Mouse (Mus musculus) adrenal gland, postnatal 25 days (tissue): ENCODE results near the gene Mtr. TPM values are rescaled to one million over a fixed set of nuclear protein-coding genes. Genes with fewer than 3 reads are reported as not detected.
A peak's percentile ranks its signal among the peaks of the same experiment; 100 is the strongest.

Experiments used
- DNase-seq: peaks from one replicate; pipeline ENCODE4 v3.0.0; 2021; ENCODE audit warnings: mixed read lengths
- total RNA-seq: library from RNA; stranded (reverse); gene quantifications from 2 replicates; pipeline ENCODE4 v1.2.3, GENCODE M21; 2021

Gene Mtr
- total RNA-seq, 1 experiment from 2014 or later, result 26.1 TPM

DNA sequence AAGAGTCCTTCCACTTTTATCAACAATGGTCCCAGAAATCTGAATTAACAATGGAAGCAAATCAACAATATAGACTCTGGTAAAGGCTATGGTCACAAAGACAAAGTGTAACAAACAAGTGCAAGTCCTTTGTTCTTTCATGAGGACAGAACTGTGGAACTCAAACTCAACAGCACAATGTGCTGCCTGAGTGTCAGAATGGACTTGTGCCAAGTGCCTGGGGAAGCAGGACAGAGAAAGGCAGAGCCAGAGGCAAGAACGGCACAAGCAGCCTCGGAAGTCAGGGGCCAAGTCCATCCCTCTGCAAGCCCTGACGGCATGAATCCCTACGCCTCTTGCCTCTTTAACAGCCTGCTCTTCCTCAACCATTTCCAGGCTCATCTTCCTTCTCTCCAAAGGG is 13.9 kb downstream of the Mtr start:
- DNase-seq, result no peak

DNA sequence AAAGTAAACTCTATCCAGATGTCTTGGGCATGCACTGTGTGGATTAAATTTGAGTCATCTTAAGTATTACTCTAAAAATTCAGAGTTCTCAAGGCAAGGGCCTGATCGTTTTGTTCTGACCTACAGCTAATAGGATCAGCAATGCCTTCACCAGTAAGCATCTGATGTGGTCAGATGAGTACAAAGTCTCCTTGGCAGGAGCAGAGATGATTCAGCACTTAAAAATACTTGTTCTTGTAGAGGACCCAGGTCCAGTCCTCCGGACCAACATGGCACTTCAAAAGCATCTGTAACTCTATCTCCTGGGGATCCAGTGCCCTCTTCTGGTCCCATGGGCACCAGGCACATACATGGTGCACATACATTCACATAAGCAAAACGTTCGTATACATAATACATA is 25.8 kb downstream of the Mtr start:
- DNase-seq, result no peak

DNA sequence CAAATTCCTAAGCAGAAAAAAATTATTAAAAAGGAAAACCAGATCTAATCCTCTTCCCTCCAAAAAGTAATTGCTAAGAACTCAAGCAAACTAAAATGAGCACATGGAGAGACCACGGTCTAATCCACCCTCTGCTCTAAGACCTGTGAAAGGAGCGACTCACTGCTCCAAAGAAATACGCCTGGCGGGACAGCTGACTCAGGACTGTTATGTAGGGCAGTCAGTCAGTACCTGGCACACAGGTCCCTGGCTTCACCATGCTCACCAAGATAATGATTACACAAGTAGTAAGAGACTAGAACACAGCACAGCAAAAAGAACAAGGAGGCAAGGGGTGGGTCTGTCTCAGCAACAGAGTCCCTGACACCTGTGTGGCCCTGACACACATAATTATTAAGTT is 29.7 kb downstream of the Mtr start:
- no peak for DNase-seq

DNA sequence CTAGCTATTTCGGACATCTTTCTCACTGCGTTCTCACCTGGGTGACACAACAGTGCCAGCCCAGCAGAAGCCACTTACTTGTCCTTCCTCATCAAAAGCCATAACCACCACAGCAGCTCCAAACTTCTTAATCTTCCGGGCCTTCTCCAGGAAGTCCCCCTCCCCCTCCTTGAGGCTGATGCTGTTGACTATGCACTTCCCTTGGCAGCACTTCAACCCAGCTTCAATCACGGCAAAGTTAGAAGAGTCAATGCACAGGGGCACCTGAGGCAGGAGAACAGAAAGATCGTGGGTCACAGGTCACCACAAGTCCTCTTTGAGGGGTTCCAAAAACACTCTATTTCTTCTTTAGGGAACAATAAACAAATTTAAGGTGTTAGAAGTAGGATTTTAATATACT is 30.3 kb downstream of the Mtr start:
- DNase-seq, result no peak

DNA sequence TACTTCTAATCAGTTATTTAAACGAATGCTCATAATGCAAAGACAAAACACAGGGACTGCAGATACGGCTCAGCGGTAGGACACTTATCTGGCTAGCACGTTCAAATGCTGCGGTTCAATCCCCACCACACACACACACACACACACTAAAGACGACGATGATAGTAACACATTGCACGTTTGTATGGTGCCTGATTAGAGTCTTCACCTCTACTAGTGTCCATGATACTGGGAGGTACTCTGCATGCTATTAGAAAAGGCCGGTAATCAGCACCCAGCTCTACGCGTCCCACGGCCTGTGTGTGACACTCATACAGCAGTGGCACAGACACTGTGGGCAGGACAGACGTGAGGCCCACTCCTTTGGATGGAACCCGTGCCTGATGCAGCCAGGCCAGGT is 39.3 kb downstream of the Mtr start:
- no peak for DNase-seq

DNA sequence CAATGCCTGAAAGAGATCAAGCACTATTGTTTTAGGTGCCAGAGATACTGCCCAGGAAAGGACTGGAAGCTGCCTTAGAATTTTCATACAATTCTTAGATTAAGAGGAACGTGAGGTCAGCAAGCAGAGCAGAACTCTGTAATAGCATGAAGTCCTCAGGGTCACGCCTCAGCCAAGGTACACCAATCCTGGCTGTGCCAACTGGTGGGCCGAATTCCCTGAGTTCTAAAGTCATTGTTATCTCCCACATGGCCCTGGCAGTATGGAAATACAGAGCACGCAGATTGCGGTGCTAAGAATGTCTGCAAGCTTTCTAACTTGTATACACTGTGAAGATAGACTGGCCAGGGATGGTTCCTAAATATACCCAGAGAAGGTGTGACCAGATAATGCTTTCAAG is 43.0 kb downstream of the Mtr start:
- no peak for DNase-seq

DNA sequence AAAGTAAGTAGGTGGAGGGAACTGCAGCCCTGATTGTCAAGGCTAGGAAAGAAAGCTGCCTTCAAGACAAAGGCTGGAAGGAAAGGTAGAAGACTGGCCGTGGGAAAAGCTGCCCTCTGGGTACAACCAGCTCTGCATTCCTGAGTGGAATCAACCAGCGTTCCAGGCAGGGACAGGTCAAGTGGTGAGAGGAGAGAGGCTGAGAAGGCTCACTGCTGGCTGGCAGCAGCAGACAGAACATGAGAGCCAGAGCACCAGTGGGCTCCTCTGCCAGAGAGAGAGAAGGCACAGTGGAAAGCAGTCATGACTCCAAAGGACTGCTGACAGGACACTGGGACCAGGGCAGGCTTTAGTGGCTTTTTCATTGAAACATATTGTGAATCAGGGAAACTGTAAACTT is 46.9 kb downstream of the Mtr start:
- no peak for DNase-seq

DNA sequence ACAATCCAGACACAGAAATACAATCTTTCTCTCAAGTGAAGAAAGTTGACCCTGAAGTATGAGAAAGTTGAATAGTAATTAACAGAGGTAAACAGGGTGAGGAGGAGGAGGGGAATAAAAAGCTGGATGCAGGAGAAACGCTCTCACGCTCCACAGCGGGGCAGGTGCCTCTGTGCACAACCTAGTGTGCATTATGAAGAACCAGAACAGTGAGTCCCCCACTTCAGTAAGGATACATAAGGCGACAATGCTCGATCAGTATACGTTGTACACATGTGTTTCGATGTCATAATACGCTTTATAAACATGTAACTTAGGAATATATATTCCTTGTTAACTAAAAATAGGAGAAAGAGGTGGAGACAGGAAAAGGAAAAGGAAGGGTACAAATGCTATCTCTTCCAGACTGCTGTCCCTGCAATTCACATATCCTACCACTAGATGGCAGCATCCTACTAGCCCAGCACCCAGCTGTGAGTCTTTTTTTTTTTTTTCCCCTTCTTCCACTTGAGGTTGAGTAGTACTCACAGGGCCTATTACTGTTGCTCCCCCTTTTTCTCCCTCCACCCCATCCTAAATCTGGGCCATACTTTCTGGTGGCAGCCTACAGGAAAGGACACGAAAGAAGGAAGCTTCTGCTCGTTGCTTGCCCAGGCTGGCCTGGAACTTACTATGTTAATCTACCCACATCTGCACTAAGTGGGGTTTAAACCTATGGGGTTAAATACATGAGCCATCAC is 47.7 kb downstream of the Mtr start:
- peak; percentile 9 for DNase-seq

DNA sequence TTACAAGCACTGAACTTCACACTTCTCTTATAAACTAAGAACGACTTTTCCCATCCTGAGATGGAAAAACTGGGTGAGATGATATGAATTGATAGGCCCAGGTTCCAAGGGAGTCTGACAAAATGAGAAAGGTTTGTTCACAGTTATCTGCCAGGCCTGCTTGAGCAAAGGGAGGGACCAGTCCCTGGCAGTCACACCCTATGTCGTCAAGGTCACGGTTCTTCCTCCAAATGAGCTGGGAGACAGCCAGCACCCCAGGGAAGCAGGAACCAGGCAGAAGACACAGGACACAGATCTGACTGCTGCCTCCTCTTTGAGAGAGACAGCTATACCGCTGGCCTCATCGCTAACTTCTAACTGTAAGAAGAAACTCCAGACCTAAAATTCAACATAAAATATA is 57.5 kb downstream of the Mtr start:
- DNase-seq, result peak; percentile 8

DNA sequence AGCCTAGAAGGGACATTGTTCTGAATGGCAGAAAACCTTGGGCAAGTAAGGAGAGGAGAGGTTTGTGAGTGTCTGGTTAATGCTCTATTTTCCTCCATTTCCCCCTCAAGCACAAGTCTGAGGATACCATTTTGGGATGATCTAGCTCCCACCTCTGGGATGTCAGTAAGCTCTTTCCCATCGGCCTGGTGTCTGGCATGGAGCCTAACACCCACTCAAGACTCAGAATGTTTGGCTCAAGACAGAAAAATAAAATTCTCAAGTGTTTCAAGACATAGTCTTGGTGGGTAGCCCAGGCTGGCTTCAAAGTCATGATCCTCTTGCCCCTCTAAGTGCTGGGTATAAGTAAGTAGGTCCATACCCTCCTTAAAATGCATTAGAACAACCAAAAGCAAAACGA is 59.4 kb downstream of the Mtr start:
- no peak for DNase-seq

DNA sequence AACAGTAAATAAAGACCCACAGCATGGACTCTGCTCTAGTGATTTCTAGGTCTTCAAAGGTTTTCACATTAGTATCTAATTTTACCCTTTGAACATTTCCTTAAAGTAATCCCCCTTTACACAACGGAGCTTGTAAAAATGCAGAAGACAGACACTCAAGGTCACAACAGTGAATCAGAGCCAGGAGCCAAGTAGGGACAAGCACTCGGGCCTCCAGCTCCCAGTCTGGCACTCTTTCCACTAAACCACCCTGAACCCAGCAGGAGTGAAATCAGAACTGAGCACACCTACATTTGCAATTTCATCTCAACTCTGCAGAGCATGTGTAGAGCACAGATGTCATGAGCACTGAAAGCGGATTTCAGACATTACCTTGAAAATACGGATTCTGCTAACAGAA is 61.1 kb downstream of the Mtr start:
- peak; percentile 16 for DNase-seq

DNA sequence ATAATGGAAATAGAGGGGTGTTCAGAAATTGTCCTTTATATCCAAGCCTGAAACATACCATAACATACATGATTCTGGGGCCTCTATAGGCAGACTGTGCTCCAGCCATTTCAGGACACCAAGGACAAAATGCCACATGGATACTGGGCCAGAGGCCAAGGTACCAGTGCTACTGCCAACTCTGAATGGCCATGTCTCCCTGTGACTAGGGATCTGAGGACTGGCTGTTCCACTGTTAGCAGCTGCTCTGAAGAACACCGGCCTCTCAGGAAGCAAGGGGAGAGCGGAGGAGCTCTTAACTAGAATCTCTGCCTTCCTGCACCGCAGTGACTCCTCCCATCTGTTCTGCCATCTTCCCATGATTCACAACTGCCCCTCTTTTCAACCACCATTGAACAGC is 61.9 kb downstream of the Mtr start:
- peak; percentile 54 for DNase-seq

DNA sequence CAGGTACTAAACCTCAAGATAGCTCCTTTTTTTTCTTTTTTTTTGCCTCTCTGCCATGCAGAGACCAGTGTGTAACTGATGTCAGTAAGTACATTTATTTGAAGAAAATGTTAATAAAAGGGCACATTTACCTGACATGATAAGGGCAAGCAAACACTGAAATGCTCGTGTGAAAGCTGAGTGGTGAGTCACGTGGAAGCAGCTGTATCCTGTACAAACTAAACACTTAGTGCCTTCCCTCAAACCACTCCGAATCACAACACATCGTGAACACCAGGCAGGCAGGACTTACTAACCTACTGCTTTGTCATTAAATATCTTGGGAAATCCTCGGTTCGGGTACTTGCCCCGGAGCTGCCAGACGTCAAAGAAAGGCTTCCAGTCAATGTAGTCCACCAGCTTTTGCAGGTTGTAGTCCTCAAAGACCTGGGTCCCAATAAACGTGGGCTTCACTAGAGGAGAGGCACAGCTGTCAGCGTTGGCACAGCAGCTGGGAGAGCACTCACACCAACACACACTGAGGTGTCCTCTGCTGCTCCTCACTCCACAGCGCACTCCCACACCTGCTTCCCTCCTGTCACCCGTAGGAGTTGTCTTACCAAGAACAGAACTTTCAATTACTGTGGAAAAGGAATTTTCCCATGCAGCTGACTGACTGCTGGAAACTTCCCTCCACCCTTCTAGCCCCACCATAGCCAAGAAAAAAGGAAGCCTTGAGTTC is 62.8 kb downstream of the Mtr start:
- DNase-seq, result no peak

DNA sequence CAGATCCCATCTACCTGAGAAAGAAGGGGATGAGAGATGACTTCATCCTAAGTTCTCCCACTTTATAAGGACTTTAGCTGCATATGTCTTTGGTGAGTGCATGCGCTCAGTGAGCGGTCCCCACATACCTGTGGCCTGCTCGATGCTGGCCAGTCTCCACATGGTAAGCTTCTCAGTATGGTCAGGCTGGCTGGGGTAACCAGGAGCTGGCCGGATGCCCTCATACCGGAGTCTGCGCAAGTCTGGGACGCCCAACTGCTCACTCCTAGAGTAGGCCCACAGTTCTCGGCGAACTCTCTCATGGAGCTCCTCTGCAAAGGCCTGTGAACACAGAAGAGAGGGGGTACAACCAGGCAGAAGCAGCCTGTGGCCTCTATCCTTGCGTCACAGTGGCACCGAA is 68.7 kb downstream of the Mtr start:
- DNase-seq, result no peak

DNA sequence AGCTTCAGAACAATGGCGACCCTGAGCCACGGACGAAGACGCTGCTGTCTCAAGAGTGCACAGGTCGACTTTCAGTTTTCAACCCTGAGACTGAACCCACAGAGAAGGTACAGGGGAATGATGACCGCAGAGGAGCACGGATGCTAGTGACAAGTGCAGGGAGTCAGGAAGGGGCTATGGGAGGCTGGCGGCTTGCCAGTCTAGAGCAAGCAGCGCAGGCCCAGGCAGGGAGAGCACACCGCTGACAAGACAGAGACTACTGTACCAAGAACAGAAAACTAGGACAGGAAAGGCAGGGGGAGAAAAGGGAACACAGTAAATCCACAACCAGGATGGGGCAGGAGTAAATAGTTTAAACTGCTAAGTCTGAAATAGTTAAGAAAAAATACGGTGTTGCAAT is 69.1 kb downstream of the Mtr start:
- DNase-seq, result no peak

DNA sequence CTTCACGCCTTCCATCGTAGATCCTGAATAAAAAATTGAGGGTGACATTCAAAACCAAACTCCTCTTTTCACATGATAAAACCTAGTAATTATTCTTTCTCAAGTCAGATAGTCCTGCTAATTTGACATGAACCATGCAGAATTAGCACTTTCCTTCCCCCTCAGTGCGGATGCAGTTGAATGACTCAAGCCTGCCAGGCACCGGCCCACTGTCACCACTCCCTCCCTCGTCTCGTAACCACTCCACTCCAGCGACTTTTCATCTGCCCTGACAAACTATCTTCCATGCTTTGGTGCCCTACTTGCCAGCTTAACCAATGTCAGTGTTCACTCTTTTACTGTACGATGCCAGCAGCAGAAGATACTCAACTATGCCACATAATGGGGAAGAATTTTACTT is 78.4 kb downstream of the Mtr start:
- no peak for DNase-seq

DNA sequence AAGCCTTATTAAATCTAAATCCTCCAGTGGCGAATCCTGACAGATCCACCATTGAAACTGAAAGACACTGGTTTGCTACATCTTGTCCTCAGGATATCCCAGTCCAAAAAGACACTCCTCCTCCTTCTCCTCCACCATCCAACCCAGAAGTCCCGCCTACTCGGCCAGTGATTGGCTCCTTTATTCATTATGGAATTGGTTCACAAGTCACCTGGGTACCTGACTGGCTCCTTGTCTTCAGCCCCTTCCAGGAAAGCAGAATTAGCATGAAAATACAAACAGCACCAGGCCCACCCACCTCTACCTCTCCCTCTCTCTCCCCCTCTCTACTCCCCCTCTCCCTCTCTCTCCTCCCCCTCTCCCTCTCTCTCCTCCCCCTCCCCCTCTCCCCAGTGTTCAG is 81.2 kb downstream of the Mtr start:
- DNase-seq, result no peak

DNA sequence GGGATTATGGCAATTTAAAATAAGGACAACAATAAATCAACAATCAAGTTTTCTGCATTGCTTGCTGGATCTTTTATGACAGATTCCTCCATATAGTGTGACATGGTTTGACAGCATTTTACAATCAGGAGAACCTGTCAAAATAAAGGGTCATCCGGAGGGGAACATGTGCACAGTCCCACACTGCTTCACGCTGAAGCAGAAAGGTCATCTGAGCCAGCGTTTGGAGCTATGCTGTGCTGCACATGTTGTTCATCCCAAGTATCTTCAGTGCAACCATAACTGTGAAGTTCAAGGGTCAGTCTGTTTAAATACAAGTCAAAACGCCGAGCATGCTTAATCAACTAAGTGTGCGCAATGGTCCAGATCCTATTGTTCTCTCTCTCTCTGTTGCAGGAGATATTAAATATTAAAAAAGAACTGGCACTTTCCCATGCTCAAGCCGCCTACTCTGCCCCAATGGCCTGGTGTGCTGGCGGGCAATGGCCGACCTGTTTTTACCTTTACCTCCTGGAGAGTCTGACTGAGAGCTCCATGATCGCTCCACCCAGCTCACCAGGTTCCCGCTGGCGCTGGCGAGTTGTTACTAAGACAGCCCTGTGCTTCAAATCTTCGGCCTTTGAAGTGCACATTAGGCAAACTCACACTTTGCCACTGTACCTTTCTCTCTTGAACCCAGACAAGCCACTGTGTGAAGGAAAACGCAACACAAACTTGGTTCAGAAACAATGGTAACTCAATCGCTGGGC is 81.8 kb downstream of the Mtr start:
- no peak for DNase-seq

DNA sequence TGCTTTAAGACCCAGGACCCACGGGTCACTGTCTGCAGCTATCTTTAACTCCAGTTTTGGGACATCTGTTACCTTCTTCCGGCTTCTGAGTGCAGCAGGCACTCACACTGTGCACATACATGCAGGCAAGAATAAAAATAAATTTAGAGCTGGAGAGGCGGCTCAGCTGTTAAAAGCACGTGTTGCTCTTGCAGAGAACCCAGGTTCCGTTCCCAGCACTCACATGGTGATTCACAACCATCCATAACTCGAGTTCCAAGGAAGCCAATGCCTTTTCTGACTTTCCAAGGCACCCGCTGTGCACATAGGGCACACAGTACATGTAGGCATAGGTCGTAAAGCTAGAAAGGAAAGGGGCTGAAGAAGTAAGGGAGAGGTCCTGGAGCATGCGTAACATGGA is 90.6 kb downstream of the Mtr start:
- no peak for DNase-seq

DNA sequence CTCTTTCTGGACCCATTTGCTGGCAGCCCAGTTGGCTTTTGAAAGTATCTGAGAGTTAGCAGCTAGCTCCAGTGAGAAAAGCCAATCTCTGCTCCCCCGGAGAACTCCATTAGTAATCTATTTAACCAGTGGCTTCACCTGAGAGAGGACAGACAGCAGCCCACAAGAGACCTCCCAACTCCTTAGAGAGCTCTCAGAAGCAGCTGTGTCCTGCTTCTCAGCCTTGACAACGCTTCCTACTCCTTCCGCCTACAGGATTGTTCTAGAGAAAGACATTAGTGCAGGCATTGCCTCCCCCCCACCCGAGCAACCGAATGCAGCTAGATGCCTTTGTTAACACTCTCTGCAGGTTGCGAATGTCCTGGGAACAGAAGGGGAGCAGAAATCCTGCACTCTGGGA is 91.5 kb downstream of the Mtr start:
- no peak for DNase-seq

DNA sequence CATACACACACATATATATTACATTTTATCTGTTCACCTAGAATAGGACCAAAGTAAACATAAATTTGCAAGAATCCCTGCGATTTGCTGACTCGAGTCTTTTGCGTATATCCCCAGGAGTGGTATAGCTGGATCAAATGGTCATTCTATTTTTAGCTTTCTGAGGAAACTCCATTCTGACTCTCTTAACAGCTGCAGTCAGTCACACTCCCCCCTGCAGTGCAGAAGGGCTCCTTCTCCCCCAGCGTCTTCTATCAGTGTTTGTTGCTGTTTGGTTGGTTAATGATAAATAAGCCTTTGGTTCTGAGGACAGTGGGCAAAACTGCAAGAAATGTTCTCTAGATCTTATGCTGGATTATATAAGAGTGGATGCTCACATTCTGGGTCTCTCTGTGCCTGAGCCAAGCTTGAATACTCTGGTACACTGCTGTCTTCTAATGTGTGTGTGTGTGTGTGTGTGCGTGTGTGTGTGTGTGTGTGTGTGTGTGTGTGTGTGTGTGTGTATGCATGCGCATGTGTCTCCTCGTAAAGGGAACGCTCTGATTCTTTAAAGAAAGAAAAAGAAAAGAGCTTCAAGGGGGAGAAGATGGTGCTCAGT is 92.4 kb downstream of the Mtr start:
- DNase-seq, result no peak

DNA sequence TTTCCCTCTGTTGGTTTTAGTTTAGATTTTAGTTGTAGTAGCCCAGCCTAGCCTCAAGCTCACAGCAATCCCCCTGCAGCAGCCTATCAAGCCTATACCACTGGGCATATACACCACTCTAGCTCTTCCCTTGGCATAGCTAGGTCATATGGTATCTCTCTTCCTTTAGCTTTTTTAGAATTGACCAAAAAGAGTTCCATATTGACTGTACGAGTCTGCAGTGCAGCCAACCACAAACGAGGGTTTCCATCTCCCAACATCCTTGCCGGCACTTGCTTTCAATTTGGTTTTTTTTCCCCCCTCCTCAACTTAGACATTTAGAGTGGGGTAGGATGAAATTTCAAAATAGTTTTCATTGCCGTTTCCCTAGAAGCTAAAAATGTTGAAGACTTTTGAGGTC is 95.5 kb downstream of the Mtr start:
- no peak for DNase-seq

DNA sequence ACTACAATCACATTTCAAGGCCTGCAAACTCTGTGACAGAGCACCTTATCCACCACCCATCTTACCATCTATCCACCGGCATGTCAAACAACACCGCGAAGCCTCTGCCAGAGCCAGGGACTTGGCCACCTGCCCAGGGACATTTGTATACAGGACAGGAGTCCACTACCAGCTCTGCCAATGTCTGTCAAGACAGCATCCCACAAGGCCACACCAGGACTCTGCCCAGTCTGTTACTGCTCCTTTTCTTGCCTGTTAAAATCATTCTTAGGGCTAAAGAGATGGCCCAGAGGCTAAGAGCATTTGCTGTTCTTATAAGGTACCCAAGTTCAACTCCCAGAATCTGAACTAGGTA is 97.8 kb downstream of the Mtr start:
- DNase-seq, result peak; percentile 90
